Mouse (Mus musculus): ENCODE data around the gene Fbxo46.

GRCm38 (mm10) chr7:19098811-19099210 is 20.8 kb upstream of the Fbxo46 start:
- TF ChIP-seq CTCF (IDR thresholded peaks at IDR 0.05; ENCODE audit: borderline replicate concordance, control insufficient read depth, extremely low read depth, insufficient read depth, low read length, poor library complexity) (no peak), POLR2A (IDR thresholded peaks at IDR 0.05; ENCODE audit: control insufficient read depth, extremely low read depth, insufficient read depth, low read length, poor library complexity) (no peak)
